Mouse (Mus musculus) 3134 (cell line): Measurements from ENCODE around the gene Kidins220.

Source experiments
- DNase-seq: peaks from one replicate; pipeline ENCODE4 v3.0.0-alpha.2; 2011; ENCODE audit warnings: low spot score; ENCODE audit not compliant: insufficient read length; ENCODE audit errors: extremely low read depth

The Kidins220 gene

GRCm38 (mm10) chr12:25101389-25101788, 126.7 kb downstream of the Kidins220 start:
- peak; percentile 54 for DNase-seq

- DNase-seq, result no peak
These were observed 129.2 kb downstream of the Kidins220 start for GRCm38 (mm10) chr12:25103911-25104310.

GRCm38 (mm10) chr12:25104541-25104940, 129.8 kb downstream of the Kidins220 start:
- DNase-seq, result no peak

GRCm38 (mm10) chr12:25108865-25109264, 134.1 kb downstream of the Kidins220 start:
- no peak for DNase-seq

GRCm38 (mm10) chr12:25109971-25110681, 135.4 kb downstream of the Kidins220 start:
- peak; percentile 77 for DNase-seq

GRCm38 (mm10) chr12:25110682-25111078, 136.0 kb downstream of the Kidins220 start:
- DNase-seq, result no peak
